Mouse (Mus musculus) small intestine, adult 2 months (tissue): ENCODE measurements around the gene Smg1.

Experiments used
- CTCF ChIP-seq: fragments of 200-500 bp; IDR thresholded peaks from 2 replicates; pipeline ENCODE4 v1.5.1; 2012; ENCODE audit warnings: low read depth, mild to moderate bottlenecking, control low read depth, inconsistent platforms, low read length, moderate library complexity, mixed read lengths; ENCODE audit not compliant: insufficient replicate concordance, insufficient read length; ENCODE audit errors: extremely low read depth
- POLR2A ChIP-seq: fragments of 200-500 bp; IDR thresholded peaks from 2 replicates; pipeline ENCODE4 v1.6.1; 2012; ENCODE audit warnings: low read depth, mild to moderate bottlenecking, control low read depth, inconsistent platforms, low read length, moderate library complexity

DNA sequence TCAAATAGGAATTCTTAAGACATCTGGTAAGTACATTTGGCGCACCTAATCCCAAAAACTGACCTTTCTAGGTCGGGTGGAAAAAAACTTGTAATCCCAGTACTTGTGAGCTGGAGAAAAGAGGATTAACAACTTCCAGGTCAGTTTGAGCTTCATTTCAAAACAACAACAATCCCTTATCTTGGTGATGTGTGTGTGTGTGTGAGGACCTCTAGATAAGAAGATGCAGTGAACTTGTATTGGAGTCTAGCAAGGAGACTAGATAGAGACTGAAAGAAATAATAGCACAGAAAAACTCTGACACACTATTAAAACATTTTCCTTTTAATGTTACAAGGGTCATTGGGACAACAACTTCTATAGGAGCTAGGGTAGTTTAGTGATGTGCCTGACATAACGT, 99.9 kb downstream of the Smg1 start:
- TF ChIP-seq POLR2A, result no peak
- TF ChIP-seq CTCF, result no peak
